Comparison of ENCODE assay signal across 17 mouse cellular contexts in genomic region chr2:144720407-144720959, GRCm38 (mm10).
DNase-seq lines count a peak whose midpoint lies in the region; ATAC-seq lines count a peak whose summit lies in the region.
"Had no signal": no experiment of that assay in that cellular context is flagged by ENCODE, and none has a peak within 500 bp of the region (broad histone marks: within the 10 kb centered on the region; RNA-seq: fewer than 3 reads in every experiment).

No protein-coding gene starts in this region.

- no peak overlapping the region for H3K4me3 ChIP-seq in hindbrain, embryonic 13.5 days
- H3K4me3 ChIP-seq in hindbrain, embryonic 12.5 days = no peak overlapping the region
- no peak overlapping the region for H3K4me3 ChIP-seq in midbrain, embryonic 12.5 days
- no peak overlapping the region for H3K4me3 ChIP-seq in midbrain, embryonic 16.5 days (ENCODE audit: low read depth, low read length)
- H3K4me3 ChIP-seq: embryonic facial prominence, embryonic 15.5 days; heart, embryonic 15.5 days; left cerebral cortex, adult 2 months had no signal

- ATAC-seq in hindbrain, embryonic 13.5 days (ENCODE audit: low FRiP score) = no peak
- ATAC-seq in hindbrain, embryonic 12.5 days (ENCODE audit: low FRiP score) = no peak
- ATAC-seq in midbrain, embryonic 12.5 days (ENCODE audit: low FRiP score, low read depth) = peak; percentile 39
- ATAC-seq in midbrain, embryonic 16.5 days = no peak
- ATAC-seq: CD4-positive, CD25-positive, alpha-beta regulatory T cell, adult 4 months; inflammation-experienced regulatory T-cells, adult 6 months had no signal

- WGBS in hindbrain, embryonic 13.5 days = 27% methylated on average over 5 of the region's 5 CpGs
- WGBS in hindbrain, embryonic 12.5 days = 39% methylated on average over 5 of the region's 5 CpGs
- 29% methylated on average over 5 of the region's 5 CpGs for WGBS in midbrain, embryonic 12.5 days
- 19% methylated on average over 5 of the region's 5 CpGs for WGBS in midbrain, embryonic 16.5 days

- no peaks in the 10 kb centered on the region for H3K27me3 ChIP-seq in hindbrain, embryonic 13.5 days
- no peaks in the 10 kb centered on the region for H3K27me3 ChIP-seq in hindbrain, embryonic 12.5 days
- no peaks in the 10 kb centered on the region for H3K27me3 ChIP-seq in midbrain, embryonic 12.5 days
- no peaks in the 10 kb centered on the region for H3K27me3 ChIP-seq in midbrain, embryonic 16.5 days (ENCODE audit: control insufficient read depth, insufficient read depth, low read depth, low read length)
- H3K27me3 ChIP-seq: embryonic facial prominence, embryonic 15.5 days; heart, embryonic 15.5 days had no signal

- H3K9me3 ChIP-seq in hindbrain, embryonic 13.5 days = no peaks in the 10 kb centered on the region
- H3K9me3 ChIP-seq in hindbrain, embryonic 12.5 days (replicated peaks) = no peaks in the 10 kb centered on the region
- H3K9me3 ChIP-seq in midbrain, embryonic 12.5 days = no peaks in the 10 kb centered on the region
- H3K9me3 ChIP-seq in midbrain, embryonic 16.5 days (replicated peaks; ENCODE audit: control insufficient read depth, low read length, poor library complexity, severe bottlenecking) = no peaks in the 10 kb centered on the region
- H3K9me3 ChIP-seq: embryonic facial prominence, embryonic 15.5 days; heart, embryonic 15.5 days had no signal

- no peaks in the 10 kb centered on the region for H3K36me3 ChIP-seq in hindbrain, embryonic 13.5 days
- H3K36me3 ChIP-seq in hindbrain, embryonic 12.5 days = no peaks in the 10 kb centered on the region
- H3K36me3 ChIP-seq in midbrain, embryonic 12.5 days = no peaks in the 10 kb centered on the region
- no peaks in the 10 kb centered on the region for H3K36me3 ChIP-seq in midbrain, embryonic 16.5 days (ENCODE audit: control insufficient read depth, insufficient read depth, low read length)
- H3K36me3 ChIP-seq: embryonic facial prominence, embryonic 15.5 days; heart, embryonic 15.5 days had no signal

- 0 out of 2 replicates have a peak overlapping the region, but pooled peaks have one; percentile 23 for H3K27ac ChIP-seq in hindbrain, embryonic 13.5 days
- no peak overlapping the region for H3K27ac ChIP-seq in hindbrain, embryonic 12.5 days
- H3K27ac ChIP-seq in midbrain, embryonic 12.5 days (replicated peaks) = no peak overlapping the region
- H3K27ac ChIP-seq in midbrain, embryonic 16.5 days (ENCODE audit: low read length) = no peak overlapping the region
- H3K27ac ChIP-seq: heart, embryonic 15.5 days; left cerebral cortex, adult 2 months; liver, embryonic 14.5 days had no signal

- H3K9ac ChIP-seq in hindbrain, embryonic 13.5 days = no peak overlapping the region
- H3K9ac ChIP-seq in hindbrain, embryonic 12.5 days = no peak overlapping the region
- H3K9ac ChIP-seq in midbrain, embryonic 12.5 days (replicated peaks) = no peak overlapping the region
- no peak overlapping the region for H3K9ac ChIP-seq in midbrain, embryonic 16.5 days (ENCODE audit: low read depth, low read length)
- H3K9ac ChIP-seq: embryonic facial prominence, embryonic 15.5 days; heart, embryonic 15.5 days; liver, embryonic 14.5 days had no signal

- DNase-seq in lung, postnatal 14 days = peak; percentile 15
- DNase-seq in frontal cortex, postnatal 10 days (ENCODE audit: low spot score in 2 of 2) = no peak
- DNase-seq in urinary bladder, postnatal 4 days (ENCODE audit: low spot score in 2 of 2) = no peak
- DNase-seq in thymus, adult 18-20 months = no peak
- DNase-seq: adrenal gland, postnatal 14 days; cerebellum, adult 8-10 months; thymus, postnatal 36 days had no signal

- peaks cover 23% of the 10 kb centered on the region for H3K4me1 ChIP-seq in hindbrain, embryonic 13.5 days (replicated peaks)
- peaks cover 14% of the 10 kb centered on the region for H3K4me1 ChIP-seq in hindbrain, embryonic 12.5 days
- H3K4me1 ChIP-seq in midbrain, embryonic 12.5 days = peaks cover 12% of the 10 kb centered on the region
- H3K4me1 ChIP-seq in midbrain, embryonic 16.5 days (ENCODE audit: control insufficient read depth, insufficient read depth, low read length) = no peaks in the 10 kb centered on the region
- H3K4me1 ChIP-seq: heart, embryonic 15.5 days had no signal

- no peak overlapping the region for H3K4me2 ChIP-seq in hindbrain, embryonic 13.5 days
- no peak overlapping the region for H3K4me2 ChIP-seq in hindbrain, embryonic 12.5 days (replicated peaks)
- no peak overlapping the region for H3K4me2 ChIP-seq in midbrain, embryonic 12.5 days (replicated peaks)
- no peak overlapping the region for H3K4me2 ChIP-seq in midbrain, embryonic 16.5 days (ENCODE audit: low read length)
- H3K4me2 ChIP-seq: embryonic facial prominence, embryonic 15.5 days; heart, embryonic 15.5 days had no signal
